Mouse (Mus musculus) left cerebral cortex, postnatal 36 days (tissue): ENCODE results near the gene Atxn2. TPM values are rescaled to one million over a fixed set of nuclear protein-coding genes. Genes with fewer than 3 reads are reported as not detected.

Source experiments
- DNase-seq, 2 experiments: peaks; one replicate each; pipeline ENCODE4 v3.0.0; 2021 to 2022; ENCODE audit warnings: low spot score in 2 of 2, mixed read lengths in 1 of 2
- intact Hi-C: fragments of 180-260 bp; cut with DNase I; formaldehyde crosslinking; loops from one replicate; pipeline ENCODE4 v1.15.1; 2025
- total RNA-seq, 2 experiments: library from RNA; stranded (reverse); gene quantifications; 2 replicates each; pipeline ENCODE4 v1.2.3; 2021

Gene Atxn2
- total RNA-seq, 2 experiments from 2014 or later, result 204 to 251 TPM

- DNase-seq, result no peak
- intact Hi-C loops, result no loop called here
These were observed 98.6 kb downstream of the Atxn2 start for GRCm38 (mm10) chr5:121809667-121810224.

- no peak for DNase-seq
- intact Hi-C loops, result no loop called here
These were observed 99.4 kb downstream of the Atxn2 start for GRCm38 (mm10) chr5:121810331-121811151.

- intact Hi-C loops, result no loop called here
These were observed 100.4 kb downstream of the Atxn2 start for GRCm38 (mm10) chr5:121811485-121811931.

GRCm38 (mm10) chr5:121812526-121813243 lies 101.5 kb downstream of the Atxn2 start:
- DNase-seq, result no peak
- intact Hi-C loops, result no loop called here

More at GRCm38 (mm10) chr5:121811485-121811931, 100.4 kb downstream of the Atxn2 start:
- no peak for DNase-seq

- intact Hi-C loops, result loop anchor here (2.0 kb wide), 1 partner anchor 23 kb away; the partner anchor contains the start of gene Sh2b3
- no peak for DNase-seq
These were observed 102.6 kb downstream of the Atxn2 start for GRCm38 (mm10) chr5:121813744-121814143.

GRCm38 (mm10) chr5:121815067-121815466 lies 103.9 kb downstream of the Atxn2 start:
- intact Hi-C loops, result loop anchor here (2.0 kb wide), 1 partner anchor 22 kb away; the partner anchor contains the start of gene Sh2b3
- no peak for DNase-seq

- DNase-seq, result no peak
- intact Hi-C loops, result loop anchor here (2.0 kb wide), 1 partner anchor 21 kb away; the partner anchor contains the start of gene Sh2b3
These were observed 104.8 kb downstream of the Atxn2 start for GRCm38 (mm10) chr5:121815867-121816380.

- no peak for DNase-seq
- intact Hi-C loops, result no loop called here
These were observed 105.5 kb downstream of the Atxn2 start for GRCm38 (mm10) chr5:121816611-121817010.

- intact Hi-C loops, result no loop called here
These were observed 106.4 kb downstream of the Atxn2 start for GRCm38 (mm10) chr5:121817551-121817950.

GRCm38 (mm10) chr5:121818401-121818800 lies 107.3 kb downstream of the Atxn2 start:
- intact Hi-C loops, result no loop called here
- no peak for DNase-seq

More at GRCm38 (mm10) chr5:121817551-121817950, 106.4 kb downstream of the Atxn2 start:
- no peak for DNase-seq

GRCm38 (mm10) chr5:121818862-121819261 lies 107.7 kb downstream of the Atxn2 start:
- no peak for DNase-seq
- intact Hi-C loops, result no loop called here

- intact Hi-C loops, result no loop called here
These were observed 108.4 kb downstream of the Atxn2 start for GRCm38 (mm10) chr5:121819559-121819958.

GRCm38 (mm10) chr5:121820161-121820560 lies 109.0 kb downstream of the Atxn2 start:
- DNase-seq, result no peak
- intact Hi-C loops, result no loop called here

More at GRCm38 (mm10) chr5:121819559-121819958, 108.4 kb downstream of the Atxn2 start:
- no peak for DNase-seq

GRCm38 (mm10) chr5:121820657-121821056 lies 109.5 kb downstream of the Atxn2 start:
- no peak for DNase-seq
- intact Hi-C loops, result no loop called here

- DNase-seq, result no peak
- intact Hi-C loops, result no loop called here
These were observed 110.0 kb downstream of the Atxn2 start for GRCm38 (mm10) chr5:121821116-121821515.

- DNase-seq, result no peak
These were observed 110.4 kb downstream of the Atxn2 start for GRCm38 (mm10) chr5:121821552-121821951.

GRCm38 (mm10) chr5:121822786-121823505 lies 111.8 kb downstream of the Atxn2 start:
- intact Hi-C loops, result no loop called here
- no peak for DNase-seq

More at GRCm38 (mm10) chr5:121821552-121821951, 110.4 kb downstream of the Atxn2 start:
- intact Hi-C loops, result no loop called here

GRCm38 (mm10) chr5:121823668-121824067 lies 112.5 kb downstream of the Atxn2 start:
- intact Hi-C loops, result no loop called here
- no peak for DNase-seq

- intact Hi-C loops, result no loop called here
- DNase-seq, result no peak
These were observed 113.0 kb downstream of the Atxn2 start for GRCm38 (mm10) chr5:121824121-121824520.
